Mouse (Mus musculus) G1E (cell line): ENCODE measurements around the gene Saxo2.

Experiments used
- CTCF ChIP-seq: IDR thresholded peaks from 2 replicates; pipeline ENCODE4 v1.5.1; 2012; ENCODE audit warnings: low read depth, low read length, inconsistent platforms, mixed read lengths
- GATA1 ChIP-seq: IDR thresholded peaks from 2 replicates; pipeline ENCODE4 v1.6.1; 2012; ENCODE audit warnings: borderline replicate concordance, low read length, inconsistent platforms, mixed read lengths
- POLR2AphosphoS5 ChIP-seq: IDR thresholded peaks from 2 replicates; pipeline ENCODE4 v1.6.1; 2012; ENCODE audit warnings: low read depth, low read length, inconsistent platforms; ENCODE audit not compliant: insufficient replicate concordance
- TAL1 ChIP-seq: conservative IDR thresholded peaks from 2 replicates; pipeline ENCODE4 v1.6.1; 2012; ENCODE audit warnings: low read depth, low read length, inconsistent platforms, mixed read lengths

- TF ChIP-seq CTCF = no peak
- TF ChIP-seq GATA1 = no peak
- no peak for TF ChIP-seq TAL1
- no peak for TF ChIP-seq POLR2AphosphoS5
These were observed 42.9 kb downstream of the Saxo2 start for GRCm38 (mm10) chr7:82605425-82605824.
